Mouse (Mus musculus) ES-Bruce4 (cell line): ENCODE results near the gene Pdzd2. TPM values are rescaled to one million over a fixed set of nuclear protein-coding genes. Genes with fewer than 3 reads are reported as not detected.

Experiments
- H3K27ac ChIP-seq: 2 replicates; pipeline ENCODE4 v1.5.1; 2012; ENCODE audit warnings: low read length, inconsistent platforms; ENCODE audit not compliant: insufficient read depth
- H3K27me3 ChIP-seq: 2 replicates; pipeline ENCODE4 v1.6.1; 2012; ENCODE audit warnings: mild to moderate bottlenecking, low read length, inconsistent platforms; ENCODE audit not compliant: control insufficient read depth, poor library complexity, insufficient read depth, severe bottlenecking
- H3K36me3 ChIP-seq: 2 replicates; pipeline ENCODE4 v1.6.1; 2012; ENCODE audit warnings: inconsistent platforms, mild to moderate bottlenecking, low read length, moderate library complexity; ENCODE audit not compliant: control insufficient read depth, poor library complexity, insufficient read depth, severe bottlenecking
- H3K4me1 ChIP-seq: one replicate; pipeline ENCODE4 v1.8.1; 2011; ENCODE audit warnings: low read length; ENCODE audit not compliant: control insufficient read depth, insufficient read depth
- H3K4me3 ChIP-seq: 2 replicates; pipeline ENCODE4 v1.5.1; 2011; ENCODE audit warnings: low read depth, mild to moderate bottlenecking, low read length
- H3K9ac ChIP-seq: 2 replicates; pipeline ENCODE4 v1.6.1; 2012; ENCODE audit warnings: low read depth, mild to moderate bottlenecking, inconsistent platforms; ENCODE audit not compliant: poor library complexity, severe bottlenecking
- H3K9me3 ChIP-seq: replicated peaks from 2 replicates; pipeline ENCODE4 v1.6.1; 2012; ENCODE audit warnings: mild to moderate bottlenecking, low read length, inconsistent platforms; ENCODE audit not compliant: control insufficient read depth, poor library complexity, insufficient read depth, severe bottlenecking
- CTCF ChIP-seq: IDR thresholded peaks from one replicate; pipeline ENCODE4 v1.8.1; 2011; ENCODE audit warnings: low read depth, low read length
- EP300 ChIP-seq: IDR thresholded peaks from 2 replicates; pipeline ENCODE4 v1.6.1; 2011; ENCODE audit warnings: low read depth, low read length; ENCODE audit not compliant: insufficient read depth
- POLR2A ChIP-seq: IDR thresholded peaks from one replicate; pipeline ENCODE4 v1.8.1; 2011; ENCODE audit warnings: low read length; ENCODE audit not compliant: insufficient read depth
- polyA plus RNA-seq: library from polyadenylated mRNA; stranded (reverse); fragments of >200 nt; gene quantifications from 2 replicates; pipeline ENCODE4 v1.2.4, GENCODE M21; 2011; ENCODE audit warnings: low read depth; ENCODE audit not compliant: missing spikeins, insufficient read depth, insufficient read length

Gene Pdzd2
- polyA plus RNA-seq, 1 experiment = 7.3 TPM

- no peaks in the 10 kb centered on the region for H3K36me3 ChIP-seq
- H3K27me3 ChIP-seq = no peaks in the 10 kb centered on the region; the same call in 1 of the 2 replicates
- H3K27ac ChIP-seq = no peak overlapping the region
- H3K9ac ChIP-seq = no peak overlapping the region
- peaks cover 6% of the 10 kb centered on the region; the same call in 1 of the 2 replicates for H3K9me3 ChIP-seq
- TF ChIP-seq POLR2A (no peak), EP300 (no peak), CTCF (no peak)
- no peak overlapping the region for H3K4me3 ChIP-seq
- no peaks in the 10 kb centered on the region for H3K4me1 ChIP-seq
Observed at GRCm38 (mm10) chr15:12774149-12774753, 34.5 kb upstream of the Pdzd2 start.

DNA sequence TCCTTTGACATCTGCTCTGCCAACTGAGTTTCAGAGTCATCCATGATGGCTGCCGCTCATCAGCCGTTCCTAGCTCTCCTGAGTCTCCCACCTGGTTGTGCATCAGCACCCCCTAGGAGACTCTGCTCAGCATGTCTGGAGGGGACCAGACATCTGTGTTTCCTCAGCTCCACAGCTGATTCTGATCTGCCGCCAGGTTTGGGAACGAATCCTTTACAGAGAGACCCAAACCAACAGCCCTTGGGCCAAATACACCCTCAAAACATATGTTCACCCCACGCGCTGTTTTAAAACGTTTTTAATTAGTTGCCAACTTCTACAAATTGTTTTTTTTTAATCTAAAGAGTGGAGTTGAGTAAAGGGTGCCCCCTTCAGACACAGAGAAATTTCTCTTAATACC lies 31.2 kb upstream of the Pdzd2 start:
- Histone ChIP-seq H3K36me3 (no peaks in the 10 kb centered on the region), H3K27me3 (no peaks in the 10 kb centered on the region), H3K4me1 (no peaks in the 10 kb centered on the region), H3K4me3 (no peak overlapping the region), H3K9ac (no peak overlapping the region), H3K27ac (no peak overlapping the region), H3K9me3 (peaks cover 6% of the 10 kb centered on the region; the same call in 1 of the 2 replicates)
- TF ChIP-seq POLR2A (no peak), CTCF (no peak), EP300 (no peak)

- Histone ChIP-seq H3K4me3 (no peak overlapping the region), H3K27me3 (no peaks in the 10 kb centered on the region), H3K27ac (no peak overlapping the region), H3K9ac (no peak overlapping the region), H3K9me3 (no peaks in the 10 kb centered on the region), H3K36me3 (no peaks in the 10 kb centered on the region), H3K4me1 (no peaks in the 10 kb centered on the region)
- TF ChIP-seq POLR2A (no peak), CTCF (no peak), EP300 (no peak)
Observed at GRCm38 (mm10) chr15:12766848-12767247, 27.1 kb upstream of the Pdzd2 start.

DNA sequence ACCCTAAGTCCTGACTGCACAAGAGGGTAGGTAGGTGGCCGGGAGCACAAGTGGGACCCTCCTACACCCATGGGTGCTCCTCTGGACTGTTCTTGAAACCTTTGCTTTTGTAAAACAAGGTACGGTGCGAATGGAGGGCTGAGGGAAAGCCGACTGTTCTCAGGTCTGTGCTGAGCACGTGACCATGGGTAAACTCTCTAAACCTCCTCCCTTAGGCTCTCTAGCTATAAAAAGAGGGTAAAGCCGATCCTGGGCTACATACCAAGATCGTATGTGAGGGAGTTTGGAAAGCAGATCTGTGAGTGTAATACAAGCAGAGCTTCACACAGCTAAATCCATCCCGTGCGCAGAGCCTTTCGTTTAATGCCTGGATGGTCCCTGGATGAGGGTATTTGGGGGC lies 23.4 kb upstream of the Pdzd2 start:
- H3K9me3 ChIP-seq = no peaks in the 10 kb centered on the region
- H3K4me3 ChIP-seq = no peak overlapping the region

GRCm38 (mm10) chr15:12762258-12762913 lies 22.7 kb upstream of the Pdzd2 start:
- no peaks in the 10 kb centered on the region for H3K36me3 ChIP-seq
- H3K4me3 ChIP-seq = no peak overlapping the region
- no peak overlapping the region for H3K27ac ChIP-seq
- TF ChIP-seq POLR2A (no peak), EP300 (no peak), CTCF (no peak)
- H3K9me3 ChIP-seq = no peaks in the 10 kb centered on the region
- H3K4me1 ChIP-seq = no peaks in the 10 kb centered on the region
- no peaks in the 10 kb centered on the region for H3K27me3 ChIP-seq
- no peak overlapping the region for H3K9ac ChIP-seq

More for the DNA sequence above, 23.4 kb upstream of the Pdzd2 start:
- Histone ChIP-seq H3K36me3 (no peaks in the 10 kb centered on the region), H3K9ac (no peak overlapping the region), H3K27me3 (no peaks in the 10 kb centered on the region), H3K4me1 (no peaks in the 10 kb centered on the region), H3K27ac (no peak overlapping the region)
- TF ChIP-seq EP300 (no peak), CTCF (no peak), POLR2A (no peak)

- no peaks in the 10 kb centered on the region for H3K36me3 ChIP-seq
- H3K4me1 ChIP-seq = no peaks in the 10 kb centered on the region
- TF ChIP-seq POLR2A (no peak), EP300 (no peak), CTCF (no peak)
- H3K27me3 ChIP-seq = no peaks in the 10 kb centered on the region
- no peaks in the 10 kb centered on the region for H3K9me3 ChIP-seq
- no peak overlapping the region for H3K4me3 ChIP-seq
- H3K9ac ChIP-seq = no peak overlapping the region
- no peak overlapping the region for H3K27ac ChIP-seq
Observed at GRCm38 (mm10) chr15:12760747-12761146, 21.0 kb upstream of the Pdzd2 start.
